Mouse (Mus musculus) spleen, adult 2 months (tissue): ENCODE measurements around the gene Asb4.

Source experiments
- CTCF ChIP-seq: fragments of 200-500 bp; IDR thresholded peaks from 2 replicates; pipeline ENCODE4 v1.5.1; 2011; ENCODE audit warnings: mild to moderate bottlenecking, inconsistent platforms; ENCODE audit not compliant: insufficient read depth, insufficient read length, insufficient replicate concordance; ENCODE audit errors: extremely low read depth
- POLR2A ChIP-seq: fragments of 200-500 bp; IDR thresholded peaks from 2 replicates; pipeline ENCODE4 v1.6.1; 2011; ENCODE audit warnings: low read depth, low read length, inconsistent platforms

- no peak for TF ChIP-seq CTCF
- TF ChIP-seq POLR2A: no peak
Measured at GRCm38 (mm10) chr6:5427033-5427432, 43.8 kb downstream of the Asb4 start.
